Mouse (Mus musculus): ENCODE measurements around the gene Ppm1e.

- TF ChIP-seq FLI1 (IDR thresholded peaks at IDR 0.05; ENCODE audit: low read length) (no peak), GATA1 (IDR thresholded peaks at IDR 0.05; ENCODE audit: borderline replicate concordance, low read length) (no peak)
These were observed 79.4 kb downstream of the Ppm1e start for GRCm38 (mm10) chr11:87279461-87279860.

Measured in megakaryocyte, embryonic 14.5 days (primary cell).